Mouse (Mus musculus): Measurements from ENCODE around the gene Tcn2.
"Not testable (repeated sequence)": the region's sequence is repeated elsewhere in the genome, so short reads cannot be mapped to it uniquely, and the experiment has no call there.

Gene Tcn2

GRCm38 (mm10) chr11:3931511-3932211 is at the start of gene Tcn2:
Tcn2 (minus strand) TSS chr11:3932159.
- in situ Hi-C loops (cut with MseI, MboI): no loop called here

- in situ Hi-C loops (cut with MseI, MboI): no loop called here
Measured at GRCm38 (mm10) chr11:3981536-3981935, 49.6 kb upstream of the Tcn2 start.

DNA sequence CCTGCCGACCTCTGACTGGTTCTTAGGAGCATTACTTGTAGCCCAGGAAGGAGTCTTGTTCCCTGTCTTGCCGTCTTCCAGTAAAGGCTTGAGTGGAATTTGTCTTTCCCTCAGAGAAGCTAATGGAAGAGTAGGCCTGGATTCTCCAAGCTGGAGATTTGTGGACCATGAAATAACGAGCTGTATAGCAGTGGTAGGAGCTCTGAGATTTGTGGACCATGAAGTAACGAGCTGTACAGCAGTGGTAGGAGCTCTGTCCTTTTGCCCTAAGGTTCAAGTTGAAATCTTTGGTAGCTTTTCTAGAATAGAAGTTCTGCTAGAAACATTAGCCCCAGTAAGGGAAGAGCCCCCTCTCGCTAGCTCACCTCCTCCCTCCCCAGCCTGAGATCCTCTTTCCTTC is 46.5 kb upstream of the Tcn2 start:
- in situ Hi-C loops (cut with MseI, MboI): no loop called here

DNA sequence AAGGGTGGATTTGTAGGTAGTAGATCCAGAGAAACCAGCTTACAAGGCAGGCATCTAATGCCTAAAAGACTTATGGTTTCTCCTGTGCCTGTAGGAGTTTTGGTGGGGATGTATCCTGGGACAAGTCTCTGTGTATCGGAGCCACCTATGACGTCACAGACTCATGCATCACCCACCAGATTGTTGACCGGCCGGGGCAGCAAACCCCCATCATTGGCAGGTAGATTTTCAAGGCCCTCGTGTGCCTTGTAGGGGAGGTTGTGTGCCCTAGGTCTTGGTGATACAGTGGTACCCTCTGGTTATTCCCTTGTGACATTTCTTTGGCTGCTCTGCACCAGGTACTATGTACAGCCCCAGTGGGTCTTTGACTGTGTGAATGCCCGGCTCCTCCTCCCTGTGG is 44.7 kb upstream of the Tcn2 start, which contains the start of gene 4930556J24Rik:
4930556J24Rik (minus strand) TSS at position 101 of the 400 bp plus-strand sequence.
- in situ Hi-C loops (cut with MseI, MboI): no loop called here

DNA sequence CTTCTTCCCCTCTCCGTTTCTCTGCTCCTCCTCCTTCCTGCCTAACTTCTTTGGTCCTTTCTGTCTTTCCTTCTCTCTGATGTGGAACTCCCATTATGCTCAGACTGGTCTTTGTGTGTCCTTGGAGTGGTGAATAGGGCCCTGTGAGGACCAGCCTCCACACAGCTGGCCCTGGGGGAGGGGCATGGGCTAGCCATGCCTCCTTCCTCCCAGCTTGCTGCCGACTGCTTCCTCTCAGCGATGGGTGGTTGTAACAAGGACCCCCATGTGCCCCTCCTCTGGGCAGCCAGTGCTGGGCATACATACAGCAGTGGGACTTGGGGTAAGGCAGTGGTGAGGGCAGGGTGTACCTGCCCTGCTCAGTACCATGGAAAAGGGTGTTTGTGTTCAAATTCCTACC is 42.4 kb upstream of the Tcn2 start:
- in situ Hi-C loops (cut with MseI, MboI): no loop called here

DNA sequence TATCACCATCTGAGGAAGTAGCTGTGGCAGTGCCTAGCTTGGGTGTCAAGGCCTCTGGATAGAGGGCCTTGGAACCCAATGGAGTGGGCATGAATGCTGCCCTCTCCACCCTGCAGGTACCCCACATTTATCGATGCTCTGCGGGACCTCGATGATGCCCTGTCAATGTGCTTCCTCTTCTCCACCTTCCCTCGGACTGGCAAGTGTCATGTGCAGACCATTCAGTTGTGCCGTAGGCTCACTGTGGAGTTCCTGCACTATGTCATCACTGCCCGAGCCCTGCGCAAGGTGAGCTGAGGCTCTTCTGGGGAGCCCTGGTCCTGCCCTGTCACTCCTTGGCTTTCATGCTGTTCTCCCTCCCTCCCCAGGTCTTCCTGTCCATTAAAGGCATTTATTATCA is 41.1 kb upstream of the Tcn2 start:
- in situ Hi-C loops (cut with MseI, MboI): no loop called here

GRCm38 (mm10) chr11:3970361-3970760 is 38.4 kb upstream of the Tcn2 start:
- in situ Hi-C loops (cut with MseI, MboI): no loop called here

DNA sequence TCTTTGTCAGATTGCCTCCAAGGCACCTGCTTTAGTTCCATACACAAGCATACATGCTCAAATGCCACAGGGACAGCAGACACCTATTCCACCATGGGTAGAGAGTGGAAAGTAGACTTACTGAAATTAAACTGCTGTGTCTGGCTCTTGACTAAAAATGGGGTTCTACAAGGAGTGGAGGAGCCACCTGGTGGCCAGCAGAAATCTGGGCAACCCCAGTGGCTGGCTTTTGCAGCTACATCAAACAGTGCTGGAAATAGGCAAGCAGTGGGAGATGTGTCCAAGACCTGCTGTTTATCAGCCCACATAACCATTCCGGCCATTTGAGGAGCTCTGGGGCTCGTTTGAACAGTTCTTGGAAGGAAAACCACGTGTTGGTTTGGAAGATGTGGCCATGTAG is 37.9 kb upstream of the Tcn2 start:
- in situ Hi-C loops (cut with MseI, MboI): no loop called here

DNA sequence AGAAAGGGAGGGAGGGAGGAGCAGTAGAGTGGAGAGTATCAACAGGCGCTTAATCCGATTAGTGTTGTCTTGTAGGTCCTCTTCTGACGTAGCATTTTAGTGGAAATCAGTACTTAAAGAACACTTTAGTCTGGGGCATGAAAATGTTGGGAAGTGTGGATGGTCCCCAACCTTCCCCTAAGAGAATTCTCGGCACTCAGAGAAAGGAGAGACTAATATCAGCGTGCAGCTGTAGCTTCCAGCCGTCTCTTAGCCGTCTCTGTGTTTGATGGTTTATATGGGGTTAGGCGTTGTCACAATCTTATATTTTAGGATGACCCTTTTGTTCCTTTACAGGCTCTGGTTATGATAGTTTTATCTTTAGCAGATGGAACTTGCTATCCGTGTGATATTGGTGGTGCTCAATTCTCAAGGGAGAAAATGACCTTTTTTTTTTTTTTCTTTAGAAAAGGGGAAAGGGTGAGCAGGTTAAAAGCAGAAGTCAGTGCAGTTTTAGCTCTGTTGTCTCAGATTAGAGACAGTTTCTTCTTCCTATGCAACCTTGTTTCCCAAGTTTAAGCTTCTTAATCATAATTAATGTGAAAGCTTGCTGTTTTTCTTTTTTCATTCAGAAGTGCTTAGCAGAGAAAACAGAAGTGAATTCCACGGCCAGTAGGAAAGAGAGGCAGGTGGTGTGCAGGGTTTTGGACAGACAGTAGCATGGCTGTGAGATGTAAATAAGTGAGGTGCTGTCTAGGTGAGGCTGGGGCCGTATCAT is 32.6 kb upstream of the Tcn2 start:
- in situ Hi-C loops (cut with MseI, MboI): no loop called here

GRCm38 (mm10) chr11:3963610-3964415 is 31.9 kb upstream of the Tcn2 start, which contains the start of gene Pes1:
Pes1 (plus strand) TSS chr11:3963975.
- in situ Hi-C loops (cut with MseI, MboI): no loop called here

- in situ Hi-C loops (cut with MseI, MboI): no loop called here
Measured at GRCm38 (mm10) chr11:3963155-3963554, 31.2 kb upstream of the Tcn2 start.

- in situ Hi-C loops (cut with MseI, MboI): no loop called here
Measured at GRCm38 (mm10) chr11:3961761-3962160, 29.8 kb upstream of the Tcn2 start.

DNA sequence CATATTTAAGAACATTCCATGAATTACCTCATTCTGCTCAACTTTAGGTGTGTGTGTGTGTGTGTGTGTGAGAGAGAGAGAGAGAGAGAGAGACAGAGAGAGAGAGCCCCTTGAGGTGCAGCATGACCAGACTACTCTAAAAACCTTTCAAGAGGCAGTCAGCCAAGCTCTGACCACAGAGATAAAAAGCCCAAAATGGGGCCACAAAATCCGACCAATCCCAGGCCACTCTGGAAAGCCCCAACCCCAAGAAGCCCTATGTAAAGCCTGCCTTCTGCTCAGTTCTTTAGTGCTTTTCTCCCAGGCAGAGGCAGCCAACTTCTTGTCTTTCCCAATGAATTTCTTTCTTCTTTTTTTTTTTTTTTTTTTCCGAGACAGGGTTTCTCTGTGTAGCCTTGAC is 28.9 kb upstream of the Tcn2 start:
- in situ Hi-C loops (cut with MseI, MboI): no loop called here

GRCm38 (mm10) chr11:3955371-3955770 is 23.4 kb upstream of the Tcn2 start:
- in situ Hi-C loops (cut with MseI, MboI): not testable (repeated sequence)

- in situ Hi-C loops (cut with MseI, MboI): not testable (repeated sequence)
Measured at GRCm38 (mm10) chr11:3954876-3955275, 22.9 kb upstream of the Tcn2 start.

DNA sequence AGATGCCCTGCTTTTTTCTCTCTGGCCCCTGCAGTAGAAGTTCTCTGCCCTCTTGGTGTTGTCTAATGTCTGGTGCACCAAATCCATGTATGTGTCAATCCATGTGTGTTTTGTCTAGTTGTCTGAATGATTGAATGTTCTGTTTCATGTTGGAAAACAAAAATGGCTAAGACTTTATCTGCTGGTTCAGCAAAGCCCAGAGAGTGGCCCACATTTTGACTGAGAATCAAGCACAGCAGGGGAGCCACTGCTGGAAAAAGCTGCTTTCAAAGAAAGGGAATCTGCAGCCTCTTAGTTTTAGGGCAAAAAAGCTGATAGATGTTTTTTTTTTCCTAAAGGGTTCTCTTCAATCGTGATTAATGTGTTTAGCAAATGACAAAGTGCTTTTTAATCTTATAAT is 14.4 kb upstream of the Tcn2 start:
- in situ Hi-C loops (cut with MseI, MboI): no loop called here

DNA sequence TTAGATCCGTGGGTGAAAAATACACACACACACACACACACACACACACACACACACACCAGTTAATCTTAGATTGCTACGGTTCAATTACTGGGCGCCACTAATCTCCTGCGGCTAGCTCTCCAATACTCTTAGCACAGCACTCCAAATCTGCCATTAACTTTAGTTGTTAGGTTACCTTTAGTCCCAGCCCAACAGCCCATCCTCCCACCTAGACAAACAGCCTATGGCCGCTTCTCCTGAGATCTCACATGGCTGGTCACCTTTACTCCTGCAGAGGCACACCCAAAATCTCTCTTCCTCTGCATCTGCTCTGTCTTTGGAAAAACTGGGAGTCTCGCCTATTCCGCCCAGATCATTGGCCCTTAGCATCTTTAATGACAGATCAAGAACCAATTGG is 9.4 kb upstream of the Tcn2 start:
- in situ Hi-C loops (cut with MseI, MboI): no loop called here

DNA sequence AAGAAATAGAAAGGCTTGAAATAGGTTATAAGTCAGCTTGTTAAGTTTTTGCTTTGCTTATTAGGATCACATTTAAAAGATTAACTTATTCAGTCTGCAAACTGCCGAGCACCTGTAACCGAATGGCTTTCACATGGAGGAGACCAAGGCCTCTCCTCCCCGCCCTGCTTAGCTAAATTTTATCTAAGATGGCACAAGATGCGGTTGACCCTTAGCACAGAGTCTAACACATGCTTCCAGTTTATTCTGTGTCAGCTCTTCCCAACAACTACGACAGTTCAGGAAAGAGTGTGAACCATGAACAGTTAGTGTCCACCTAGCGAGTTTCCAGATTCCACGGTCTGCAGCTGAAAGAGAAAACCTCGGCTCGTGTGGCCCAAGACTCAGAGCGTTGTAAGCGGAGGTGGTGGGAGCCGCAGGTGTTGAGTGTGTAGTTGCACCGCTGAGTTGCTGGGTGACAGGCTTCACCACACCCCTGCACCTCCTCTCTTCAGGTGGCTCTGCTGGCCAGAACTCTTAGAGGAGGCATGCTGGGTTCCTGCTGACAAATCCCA is 5.4 kb upstream of the Tcn2 start:
- in situ Hi-C loops (cut with MseI, MboI): no loop called here

GRCm38 (mm10) chr11:3936318-3936717 is 4.4 kb upstream of the Tcn2 start:
- in situ Hi-C loops (cut with MseI, MboI): no loop called here

- in situ Hi-C loops (cut with MseI, MboI): no loop called here
Measured at GRCm38 (mm10) chr11:3935135-3935534, 3.2 kb upstream of the Tcn2 start.

DNA sequence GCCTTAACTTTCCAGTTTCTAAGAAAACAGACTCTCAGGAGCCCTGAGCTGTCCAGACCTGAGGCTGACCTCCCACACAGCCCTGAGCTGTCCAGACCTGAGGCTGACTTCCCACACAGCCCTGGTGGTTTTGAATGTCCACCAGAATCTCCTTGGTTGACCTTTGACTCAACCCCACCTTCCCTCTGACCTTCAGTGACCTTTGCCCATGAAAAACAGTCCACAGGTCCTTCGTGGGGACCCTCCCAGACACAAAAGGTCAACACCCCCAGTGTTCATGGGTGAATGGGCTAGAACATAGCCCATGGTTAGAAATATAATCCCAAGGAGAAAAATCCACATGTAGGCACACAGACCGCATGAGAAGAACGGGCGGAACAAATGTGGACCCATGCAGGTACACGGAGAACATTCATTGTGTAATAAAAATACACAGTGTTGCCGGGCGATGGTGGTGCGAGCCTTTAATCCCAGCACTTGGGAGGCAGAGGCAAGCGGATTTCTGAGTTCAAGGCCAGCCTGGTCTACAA is 1.9 kb upstream of the Tcn2 start:
- in situ Hi-C loops (cut with MseI, MboI): no loop called here

- in situ Hi-C loops (cut with MseI, MboI): no loop called here
Measured at GRCm38 (mm10) chr11:3930931-3931330, 1.0 kb downstream of the Tcn2 start.
